Mouse (Mus musculus) liver, adult 2 months (tissue): ENCODE results near the gene Psma7. TPM values are rescaled to one million over a fixed set of nuclear protein-coding genes. Genes with fewer than 3 reads are reported as not detected.

Experiments
- DNase-seq: peaks from one replicate; pipeline ENCODE4 v3.0.0-alpha.2; 2011; ENCODE audit warnings: low read depth, low spot score; ENCODE audit errors: extremely low read depth
- H3K27ac ChIP-seq: fragments of 200-500 bp; replicated peaks from 2 replicates; pipeline ENCODE4 v1.5.1; 2012; ENCODE audit warnings: low read depth, mild to moderate bottlenecking, control low read depth, inconsistent platforms, low read length; ENCODE audit not compliant: insufficient read depth
- H3K27me3 ChIP-seq: fragments of 200-500 bp; 2 replicates; pipeline ENCODE4 v1.6.1; 2012; ENCODE audit warnings: mild to moderate bottlenecking, moderate library complexity, low read length, inconsistent platforms; ENCODE audit not compliant: control insufficient read depth, insufficient read depth
- H3K36me3 ChIP-seq: fragments of 200-500 bp; 2 replicates; pipeline ENCODE4 v1.6.1; 2012; ENCODE audit warnings: low read length, inconsistent platforms; ENCODE audit not compliant: control insufficient read depth, insufficient read depth
- H3K4me1 ChIP-seq: fragments of 200-500 bp; 2 replicates; pipeline ENCODE4 v1.6.1; 2011; ENCODE audit warnings: low read length; ENCODE audit not compliant: control insufficient read depth, insufficient read depth
- H3K4me3 ChIP-seq: fragments of 200-500 bp; 2 replicates; pipeline ENCODE4 v1.5.1; 2011; ENCODE audit warnings: low read depth, mild to moderate bottlenecking, control low read depth, low read length, moderate library complexity; ENCODE audit not compliant: insufficient read depth
- H3K79me2 ChIP-seq: fragments of 200-500 bp; 2 replicates; pipeline ENCODE4 v1.6.1; 2012; ENCODE audit warnings: inconsistent platforms, mild to moderate bottlenecking, low read length, moderate library complexity; ENCODE audit not compliant: control insufficient read depth, insufficient read depth
- H3K9ac ChIP-seq: fragments of 200-500 bp; 2 replicates; pipeline ENCODE4 v1.6.1; 2012; ENCODE audit warnings: low read depth, mild to moderate bottlenecking, control low read depth, inconsistent platforms, low read length
- CTCF ChIP-seq: fragments of 200-500 bp; IDR thresholded peaks from 2 replicates; pipeline ENCODE4 v1.5.1; 2011; ENCODE audit warnings: low read depth, low read length, control low read depth
- POLR2A ChIP-seq: fragments of 200-500 bp; IDR thresholded peaks from 2 replicates; pipeline ENCODE4 v1.6.1; 2011; ENCODE audit warnings: low read length, control low read depth; ENCODE audit not compliant: insufficient read depth; ENCODE audit errors: extremely low read depth
- WGBS: fragments of 180-500 bp; shearing (Covaris S2); methylation state at CpG from one replicate; pipeline ENCODE4 v1.1.7; 2018; 5-methylcytosine and 5-hydroxymethylcytosine counted together
- polyA plus RNA-seq: library from polyadenylated mRNA; depleted of rRNA; stranded (reverse); fragments of >200 nt; gene quantifications from 2 replicates; pipeline ENCODE4 v1.2.3, GENCODE M21; 2012
- total RNA-seq: library from RNA; depleted of rRNA; stranded (reverse); fragments of >200 nt; gene quantifications from 2 replicates; pipeline ENCODE4 v1.2.3, GENCODE M21; 2014

Psma7 gene
- total and polyA plus RNA-seq, 2 experiments: 160 to 199 TPM

DNA sequence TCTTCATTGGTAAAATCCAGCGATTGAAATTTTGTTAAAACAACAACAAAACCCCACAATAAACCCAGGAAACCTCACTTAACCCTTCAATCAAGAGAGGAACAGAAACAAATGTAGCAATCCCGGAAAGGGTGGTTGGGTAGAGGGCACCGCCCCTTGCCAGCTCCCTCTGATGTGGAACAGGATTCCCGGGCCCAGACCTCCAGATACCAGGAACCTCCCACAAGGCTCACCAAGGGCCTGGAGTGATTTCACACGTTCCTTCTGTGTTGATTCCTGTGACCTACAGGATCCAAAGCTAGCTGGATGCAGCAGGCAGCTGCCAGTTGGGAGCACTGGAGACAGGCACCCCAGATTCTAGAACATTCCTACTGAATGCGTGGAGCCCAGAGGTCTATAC, 1.8 kb downstream of the Psma7 start:
- Histone ChIP-seq H3K27ac (peak overlapping the region; percentile 10; the same call in 1 of the 2 replicates), H3K27me3 (no peaks in the 10 kb centered on the region), H3K36me3 (peaks cover 25% of the 10 kb centered on the region), H3K4me1 (peaks cover 10% of the 10 kb centered on the region), H3K9ac (peak overlapping the region; percentile 17; the same call in 1 of the 2 replicates), H3K4me3 (no peak overlapping the region), H3K79me2 (peaks cover 28% of the 10 kb centered on the region)
- no peak for TF ChIP-seq POLR2A
- no peak for TF ChIP-seq CTCF
- 33% methylated on average over 6 of the region's 6 CpGs for WGBS
- DNase-seq: peak; percentile 19

DNA sequence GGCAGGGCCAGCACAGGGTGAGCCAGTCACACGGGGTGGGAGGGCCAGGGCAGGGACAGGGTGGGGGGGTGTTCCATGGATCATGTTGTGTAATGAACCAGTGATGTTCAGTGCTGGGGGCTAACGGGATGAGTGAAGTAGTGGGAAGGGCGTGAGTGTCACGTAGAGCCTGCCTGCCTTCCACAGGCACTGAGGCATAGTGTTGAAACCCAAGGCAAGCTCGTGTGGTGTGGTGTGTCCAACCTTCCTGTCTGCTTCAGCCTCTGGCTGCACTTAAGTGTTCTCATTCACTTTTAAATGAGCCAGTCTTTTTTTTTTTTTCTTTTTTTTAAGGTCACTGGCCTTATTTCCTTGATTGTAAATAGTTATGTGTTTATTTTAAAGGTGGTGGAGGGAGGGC, 7.5 kb downstream of the Psma7 start:
- no peak for TF ChIP-seq POLR2A
- TF ChIP-seq CTCF: no peak
- Histone ChIP-seq H3K79me2 (peaks cover 8% of the 10 kb centered on the region), H3K27me3 (no peaks in the 10 kb centered on the region), H3K36me3 (peaks cover 39% of the 10 kb centered on the region), H3K9ac (no peak overlapping the region), H3K4me1 (no peaks in the 10 kb centered on the region), H3K4me3 (no peak overlapping the region), H3K27ac (no peak overlapping the region)
- DNase-seq: no peak
- 75% methylated on average over 5 of the region's 5 CpGs for WGBS

DNA sequence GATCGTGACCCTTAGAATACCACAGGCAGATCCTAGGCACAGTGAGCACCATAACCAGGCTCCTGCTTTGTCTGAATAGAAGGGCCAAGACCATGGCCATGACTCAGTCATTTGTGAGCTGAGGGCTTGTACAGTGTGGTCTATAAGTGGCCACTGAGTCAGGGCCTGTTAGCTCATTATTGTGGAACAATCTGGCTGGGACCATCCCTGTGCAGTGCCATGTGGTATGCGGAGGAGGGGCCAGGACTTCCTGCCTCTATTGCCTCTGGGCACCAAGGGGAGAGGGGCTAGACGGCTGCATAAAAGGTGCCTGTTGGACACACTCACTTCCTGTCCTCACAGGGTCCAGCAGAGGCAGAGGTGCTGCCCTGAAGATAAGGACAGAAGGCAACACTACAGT, 8.3 kb downstream of the Psma7 start:
- H3K27me3 ChIP-seq: no peaks in the 10 kb centered on the region
- no peak overlapping the region for H3K4me3 ChIP-seq
- H3K4me1 ChIP-seq: no peaks in the 10 kb centered on the region
- no peak for DNase-seq
- peaks cover 38% of the 10 kb centered on the region for H3K36me3 ChIP-seq
- no peak for TF ChIP-seq CTCF
- TF ChIP-seq POLR2A: no peak
- H3K79me2 ChIP-seq: peaks cover 1% of the 10 kb centered on the region; the same call in 1 of the 2 replicates
- WGBS: 88% methylated on average over 3 of the region's 3 CpGs
- H3K9ac ChIP-seq: no peak overlapping the region
- H3K27ac ChIP-seq: no peak overlapping the region

DNA sequence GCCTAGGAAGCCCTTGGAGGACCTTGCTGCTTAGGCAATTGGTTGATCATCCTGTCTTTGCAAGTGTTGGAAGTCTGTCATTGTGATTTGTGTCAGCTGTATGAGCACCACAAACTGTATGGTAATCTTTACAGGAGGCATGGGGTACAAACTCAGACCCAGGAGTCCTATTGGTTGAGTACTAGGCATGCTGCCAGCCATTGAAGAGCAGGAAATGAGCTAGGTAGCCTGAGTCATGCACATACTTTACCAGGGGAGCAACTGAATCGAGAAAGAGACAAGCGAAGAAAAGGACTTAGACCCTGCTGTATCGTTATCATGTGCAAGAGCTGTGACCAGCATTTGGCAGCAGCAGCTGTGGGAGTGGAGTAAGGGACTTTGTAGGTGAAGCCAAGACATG, 9.3 kb downstream of the Psma7 start:
- TF ChIP-seq CTCF (no peak), POLR2A (no peak)
- 42% methylated on average over 3 of the region's 3 CpGs for WGBS
- Histone ChIP-seq H3K9ac (no peak overlapping the region), H3K27me3 (no peaks in the 10 kb centered on the region), H3K4me3 (no peak overlapping the region), H3K27ac (no peak overlapping the region), H3K79me2 (no peaks in the 10 kb centered on the region; the same call in 1 of the 2 replicates), H3K4me1 (no peaks in the 10 kb centered on the region), H3K36me3 (peaks cover 29% of the 10 kb centered on the region)
- DNase-seq: peak; percentile 14

DNA sequence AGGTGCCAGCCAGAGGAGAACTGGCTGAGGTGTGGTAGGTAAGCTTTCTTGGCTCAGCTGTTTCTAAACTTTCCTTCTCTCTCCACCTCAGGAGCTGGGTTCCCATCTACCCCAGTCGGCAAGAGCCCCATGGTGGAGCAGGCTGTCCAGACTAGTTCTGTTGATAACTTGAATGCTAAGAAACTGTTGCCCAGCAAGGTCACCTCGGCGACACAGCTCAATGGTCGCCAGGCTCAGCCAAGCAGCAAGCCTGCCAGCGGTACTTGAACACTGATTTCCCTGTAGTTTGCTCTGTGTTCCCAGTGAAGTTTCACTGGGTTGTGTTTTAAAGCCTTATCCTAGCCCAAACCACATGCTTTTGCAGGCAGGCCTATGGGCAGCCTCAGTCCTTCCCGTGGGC, 11.0 kb downstream of the Psma7 start:
- no peak for DNase-seq
- Histone ChIP-seq H3K27ac (no peak overlapping the region), H3K36me3 (peaks cover 23% of the 10 kb centered on the region; the same call in 1 of the 2 replicates), H3K4me1 (peaks cover 6% of the 10 kb centered on the region; the same call in 1 of the 2 replicates), H3K4me3 (no peak overlapping the region), H3K79me2 (peaks cover 7% of the 10 kb centered on the region; the same call in 1 of the 2 replicates), H3K9ac (no peak overlapping the region), H3K27me3 (no peaks in the 10 kb centered on the region)
- 91% methylated on average over 6 of the region's 6 CpGs for WGBS
- TF ChIP-seq CTCF (no peak), POLR2A (no peak)

DNA sequence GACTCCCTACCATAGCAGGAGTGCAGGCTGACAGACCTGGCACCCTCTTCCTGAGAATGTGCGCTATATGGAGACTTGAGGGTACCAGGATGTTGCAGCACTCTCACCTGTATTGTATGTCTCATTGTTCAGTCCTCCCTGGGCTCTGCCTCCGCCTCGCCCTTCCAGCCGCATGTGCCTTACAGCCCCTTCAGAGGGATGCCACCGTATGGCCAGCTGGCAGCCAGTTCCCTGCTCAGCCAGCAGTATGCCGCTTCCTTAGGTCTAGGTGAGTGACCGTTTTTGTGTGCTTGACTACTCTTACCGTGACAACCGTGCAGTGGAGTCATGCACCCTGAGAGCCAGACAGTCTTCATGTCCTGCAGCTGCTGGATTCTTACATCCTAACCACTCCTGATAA, 14.5 kb downstream of the Psma7 start:
- WGBS: 96% methylated on average over 9 of the region's 9 CpGs
- peaks cover 14% of the 10 kb centered on the region for H3K4me1 ChIP-seq
- no peak overlapping the region for H3K9ac ChIP-seq
- DNase-seq: no peak
- peaks cover 20% of the 10 kb centered on the region for H3K79me2 ChIP-seq
- H3K27ac ChIP-seq: no peak overlapping the region
- no peaks in the 10 kb centered on the region for H3K27me3 ChIP-seq
- peaks cover 10% of the 10 kb centered on the region; the same call in 1 of the 2 replicates for H3K36me3 ChIP-seq
- no peak for TF ChIP-seq CTCF
- TF ChIP-seq POLR2A: no peak
- no peak overlapping the region for H3K4me3 ChIP-seq
